Mouse (Mus musculus): ENCODE results near the gene P2ry6. TPM values are rescaled to one million over a fixed set of nuclear protein-coding genes. Genes with fewer than 3 reads are reported as not detected.

Gene P2ry6
- total RNA-seq, 2 experiments from 2014 or later: 3.3 to 3.8 TPM

- DNase-seq (ENCODE audit: low spot score in 2 of 2): peak; percentile 70 to 76
- intact Hi-C loops (cut with DNase I): no loop called here
Measured at GRCm38 (mm10) chr7:100894057-100894832, 80.2 kb downstream of the P2ry6 start.

GRCm38 (mm10) chr7:100893249-100894056 is 81.0 kb downstream of the P2ry6 start:
- peak; percentile 54 to 59 for DNase-seq (ENCODE audit: low spot score in 2 of 2)
- intact Hi-C loops (cut with DNase I): no loop called here

Other genes with a start within 250 kb of the P2ry6 start
- gene Relt, start 111.2 kb downstream of the P2ry6 start, total RNA-seq (2021): 10 to 100 TPM; 15.1 to 17.0 TPM
- gene Arhgef17, start 42.5 kb downstream of the P2ry6 start, total RNA-seq (2021): 100 to 1,000 TPM; 128 to 134 TPM
- gene P2ry2, start 38.2 kb upstream of the P2ry6 start, total RNA-seq (2021): under 1 TPM; 0.57 to 0.91 TPM
- gene Fchsd2, start 118.2 kb upstream of the P2ry6 start, total RNA-seq (2021): 10 to 100 TPM; 31.3 to 41.8 TPM

All from left cerebral cortex, postnatal 36 days (tissue).